Mouse (Mus musculus): Measurements from ENCODE around the gene Auts2. TPM values are rescaled to one million over a fixed set of nuclear protein-coding genes. Genes with fewer than 3 reads are reported as not detected.

Gene Auts2
- polyA plus RNA-seq, 1 experiment from 2014 or later, result 70.3 TPM

DNA sequence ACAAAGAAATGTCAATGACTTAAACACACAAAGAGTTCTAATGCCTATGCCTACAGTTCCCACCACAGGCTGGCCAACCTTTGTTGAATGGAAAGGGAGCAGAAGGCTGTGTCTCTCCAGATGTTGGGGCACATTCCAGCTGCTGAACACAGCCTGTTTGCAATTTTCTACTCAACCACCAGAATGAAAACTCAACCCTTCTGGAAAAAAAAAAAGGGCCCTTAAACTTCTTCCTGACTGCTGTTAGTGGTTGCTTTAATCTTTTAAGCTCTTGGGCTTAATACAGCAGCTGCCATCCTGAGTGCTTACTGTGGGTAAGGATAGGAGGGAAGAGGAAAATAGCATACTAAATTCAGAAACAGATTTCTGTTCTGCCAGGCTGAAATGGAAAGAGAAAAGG, 333.4 kb downstream of the Auts2 start:
- no peaks in the 10 kb centered on the region for H3K4me1 ChIP-seq (replicated peaks; ENCODE audit: control insufficient read depth, insufficient read depth, low read length)
- no peak for DNase-seq (ENCODE audit: low spot score)
- no peak overlapping the region for H3K9ac ChIP-seq (ENCODE audit: low read depth, low read length)
- H3K36me3 ChIP-seq (ENCODE audit: control insufficient read depth, insufficient read depth, low read length), result no peaks in the 10 kb centered on the region
- H3K4me3 ChIP-seq (ENCODE audit: low read depth, low read length), result no peak overlapping the region
- no peak for ATAC-seq (ENCODE audit: low FRiP score)
- H3K27me3 ChIP-seq (ENCODE audit: control insufficient read depth, insufficient read depth, low read length), result no peaks in the 10 kb centered on the region
- no peak overlapping the region for H3K27ac ChIP-seq (ENCODE audit: low read depth, low read length)
- H3K4me2 ChIP-seq (replicated peaks; ENCODE audit: low read depth, low read length), result no peak overlapping the region
- H3K9me3 ChIP-seq (ENCODE audit: control insufficient read depth, low read length), result no peaks in the 10 kb centered on the region

DNA sequence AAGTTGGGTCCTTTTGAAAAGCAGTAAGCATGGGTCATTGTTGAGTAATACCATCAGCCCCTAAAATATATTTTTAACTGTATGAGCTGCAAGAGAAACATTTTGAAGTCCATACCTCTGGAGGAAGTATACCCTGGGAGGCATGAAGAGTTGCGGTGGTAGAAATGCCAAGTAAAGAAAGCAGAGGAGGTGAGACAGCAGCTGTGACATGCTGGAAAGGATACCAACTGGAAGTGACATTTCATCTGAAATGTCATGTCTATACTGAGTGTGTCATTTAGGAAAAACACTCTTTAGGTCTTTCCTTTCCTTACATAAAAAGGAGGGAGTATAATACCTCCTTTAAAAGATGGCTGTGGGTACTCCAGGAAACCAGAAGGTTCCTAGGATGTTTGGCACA, 336.9 kb downstream of the Auts2 start:
- WGBS, result 95% methylated on average over 1 of the region's 1 CpGs
- Histone ChIP-seq H3K27me3 (ENCODE audit: control insufficient read depth, insufficient read depth, low read length) (no peaks in the 10 kb centered on the region), H3K36me3 (ENCODE audit: control insufficient read depth, insufficient read depth, low read length) (no peaks in the 10 kb centered on the region), H3K27ac (ENCODE audit: low read depth, low read length) (no peak overlapping the region), H3K9ac (ENCODE audit: low read depth, low read length) (no peak overlapping the region), H3K4me2 (replicated peaks; ENCODE audit: low read depth, low read length) (no peak overlapping the region), H3K9me3 (ENCODE audit: control insufficient read depth, low read length) (no peaks in the 10 kb centered on the region), H3K4me3 (ENCODE audit: low read depth, low read length) (no peak overlapping the region), H3K4me1 (replicated peaks; ENCODE audit: control insufficient read depth, insufficient read depth, low read length) (no peaks in the 10 kb centered on the region)
- DNase-seq (ENCODE audit: low spot score), result no peak
- no peak for ATAC-seq (ENCODE audit: low FRiP score)

DNA sequence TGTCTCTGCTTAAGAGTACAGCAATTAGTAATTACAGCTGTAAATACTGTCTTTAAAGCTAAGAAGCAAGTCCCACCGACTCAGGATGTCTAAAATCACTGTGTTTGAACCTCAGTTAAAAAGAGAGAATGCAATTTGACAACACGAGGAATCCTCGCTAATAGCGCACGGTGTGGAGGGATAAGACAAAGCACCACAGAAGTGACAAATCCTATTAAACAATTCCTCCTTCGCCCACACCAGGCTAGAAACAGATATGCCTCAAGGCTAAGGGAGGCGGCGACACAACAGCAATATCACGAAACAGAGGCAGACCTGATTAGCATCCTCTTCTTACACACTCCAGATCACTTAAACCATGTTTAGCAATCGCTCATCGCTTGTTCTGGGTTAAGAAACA, 339.3 kb downstream of the Auts2 start:
- no peaks in the 10 kb centered on the region for H3K4me1 ChIP-seq (replicated peaks; ENCODE audit: control insufficient read depth, insufficient read depth, low read length)
- no peak overlapping the region; the same call in 1 of the 2 replicates for H3K27ac ChIP-seq (ENCODE audit: low read depth, low read length)
- no peaks in the 10 kb centered on the region for H3K9me3 ChIP-seq (ENCODE audit: control insufficient read depth, low read length)
- ATAC-seq (ENCODE audit: low FRiP score) (no peak), DNase-seq (ENCODE audit: low spot score) (no peak)
- no peak overlapping the region for H3K4me3 ChIP-seq (ENCODE audit: low read depth, low read length)
- H3K4me2 ChIP-seq (replicated peaks; ENCODE audit: low read depth, low read length), result no peak overlapping the region
- WGBS, result 80% methylated on average over 11 of the region's 11 CpGs
- H3K9ac ChIP-seq (ENCODE audit: low read depth, low read length), result no peak overlapping the region
- no peaks in the 10 kb centered on the region for H3K27me3 ChIP-seq (ENCODE audit: control insufficient read depth, insufficient read depth, low read length)
- no peaks in the 10 kb centered on the region for H3K36me3 ChIP-seq (ENCODE audit: control insufficient read depth, insufficient read depth, low read length)

DNA sequence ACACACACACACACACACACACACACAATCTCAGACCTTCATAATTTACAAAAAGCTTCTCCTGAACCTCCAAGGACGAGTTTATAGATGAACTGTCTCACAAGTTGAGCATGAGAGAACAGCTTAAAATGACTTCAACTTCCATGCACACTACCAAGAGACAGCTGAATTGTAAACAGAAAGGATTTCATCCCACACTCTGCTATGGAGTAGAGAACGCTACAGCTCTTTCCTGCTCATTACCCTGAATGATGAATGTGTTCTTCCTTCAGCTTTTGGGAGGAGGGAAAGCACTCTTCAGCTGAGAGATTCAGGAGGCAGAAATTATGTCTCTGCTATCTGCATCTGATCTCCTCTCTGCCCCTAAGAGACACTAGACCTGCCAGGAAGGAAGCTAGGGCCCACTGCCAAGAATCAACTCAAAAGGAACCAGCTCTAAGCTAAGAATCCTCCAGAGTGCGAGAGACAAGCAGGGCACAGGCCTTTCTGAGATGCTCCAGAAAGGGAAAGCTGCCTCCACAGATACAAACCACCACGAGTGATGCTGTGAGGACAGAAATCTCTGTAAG, 342.0 kb downstream of the Auts2 start:
- no peak overlapping the region for H3K9ac ChIP-seq (ENCODE audit: low read depth, low read length)
- no peak overlapping the region for H3K4me3 ChIP-seq (ENCODE audit: low read depth, low read length)
- no peaks in the 10 kb centered on the region for H3K27me3 ChIP-seq (ENCODE audit: control insufficient read depth, insufficient read depth, low read length)
- no peak overlapping the region for H3K4me2 ChIP-seq (replicated peaks; ENCODE audit: low read depth, low read length)
- no peaks in the 10 kb centered on the region for H3K9me3 ChIP-seq (ENCODE audit: control insufficient read depth, low read length)
- WGBS, result 69% methylated on average over 4 of the region's 4 CpGs
- ATAC-seq (ENCODE audit: low FRiP score) (no peak), DNase-seq (ENCODE audit: low spot score) (no peak)
- H3K4me1 ChIP-seq (replicated peaks; ENCODE audit: control insufficient read depth, insufficient read depth, low read length), result no peaks in the 10 kb centered on the region
- no peak overlapping the region for H3K27ac ChIP-seq (ENCODE audit: low read depth, low read length)
- no peaks in the 10 kb centered on the region for H3K36me3 ChIP-seq (ENCODE audit: control insufficient read depth, insufficient read depth, low read length)

DNA sequence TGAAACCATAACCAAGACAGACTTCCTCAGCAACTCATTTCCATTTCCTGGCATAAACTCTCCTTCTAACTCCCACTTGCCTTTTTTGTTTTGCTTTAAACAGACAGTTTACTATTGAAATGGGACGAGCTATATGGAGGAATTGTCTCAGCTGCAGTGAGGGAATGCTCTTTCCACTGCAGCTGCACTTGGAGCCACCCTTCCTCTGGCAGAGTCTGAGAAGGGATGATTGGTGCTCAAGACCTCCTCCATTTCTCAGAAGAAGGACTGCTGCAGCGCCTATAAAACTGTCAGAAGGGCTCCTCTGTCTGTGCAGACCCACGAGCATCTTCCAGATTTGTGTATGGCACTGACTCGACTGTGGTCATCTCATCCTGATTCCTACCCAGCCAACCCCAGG, 342.5 kb downstream of the Auts2 start:
- H3K9ac ChIP-seq (ENCODE audit: low read depth, low read length), result no peak overlapping the region
- 84% methylated on average over 4 of the region's 4 CpGs for WGBS
- no peak for ATAC-seq (ENCODE audit: low FRiP score)

GRCm38 (mm10) chr5:132195048-132195533, 348.1 kb downstream of the Auts2 start:
- Histone ChIP-seq H3K4me2 (replicated peaks; ENCODE audit: low read depth, low read length) (no peak overlapping the region), H3K27ac (ENCODE audit: low read depth, low read length) (no peak overlapping the region), H3K9me3 (ENCODE audit: control insufficient read depth, low read length) (no peaks in the 10 kb centered on the region), H3K9ac (ENCODE audit: low read depth, low read length) (no peak overlapping the region), H3K36me3 (ENCODE audit: control insufficient read depth, insufficient read depth, low read length) (no peaks in the 10 kb centered on the region), H3K4me1 (replicated peaks; ENCODE audit: control insufficient read depth, insufficient read depth, low read length) (no peaks in the 10 kb centered on the region), H3K27me3 (ENCODE audit: control insufficient read depth, insufficient read depth, low read length) (no peaks in the 10 kb centered on the region), H3K4me3 (ENCODE audit: low read depth, low read length) (no peak overlapping the region)
- DNase-seq (ENCODE audit: low spot score), result no peak
- ATAC-seq (ENCODE audit: low FRiP score), result no peak
- WGBS, result 56% methylated on average over 6 of the region's 6 CpGs

More for the DNA sequence above, 342.5 kb downstream of the Auts2 start:
- Histone ChIP-seq H3K9me3 (ENCODE audit: control insufficient read depth, low read length) (no peaks in the 10 kb centered on the region), H3K36me3 (ENCODE audit: control insufficient read depth, insufficient read depth, low read length) (no peaks in the 10 kb centered on the region), H3K4me1 (replicated peaks; ENCODE audit: control insufficient read depth, insufficient read depth, low read length) (no peaks in the 10 kb centered on the region), H3K4me3 (ENCODE audit: low read depth, low read length) (no peak overlapping the region), H3K27ac (ENCODE audit: low read depth, low read length) (no peak overlapping the region), H3K27me3 (ENCODE audit: control insufficient read depth, insufficient read depth, low read length) (no peaks in the 10 kb centered on the region), H3K4me2 (replicated peaks; ENCODE audit: low read depth, low read length) (no peak overlapping the region)
- DNase-seq (ENCODE audit: low spot score), result no peak

DNA sequence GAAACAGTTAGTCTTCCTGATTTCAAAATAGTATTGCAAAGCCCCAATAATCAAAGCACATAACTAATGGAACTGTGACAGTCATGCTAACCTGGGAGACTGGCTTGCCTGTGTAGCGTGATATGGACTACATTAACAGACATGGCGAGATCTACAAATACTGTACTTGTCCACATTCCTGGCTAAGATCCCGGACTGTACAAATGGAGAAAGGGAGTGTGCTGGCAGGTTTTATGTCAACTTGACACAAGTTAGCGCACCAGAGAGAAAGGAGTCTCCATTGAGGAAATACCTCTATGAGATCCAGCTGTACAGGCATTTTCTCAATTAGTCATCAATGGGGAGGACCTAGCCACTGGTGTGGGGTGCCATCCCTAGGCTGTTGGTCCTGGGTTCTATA, 353.0 kb downstream of the Auts2 start:
- Histone ChIP-seq H3K9ac (ENCODE audit: low read depth, low read length) (no peak overlapping the region), H3K27me3 (ENCODE audit: control insufficient read depth, insufficient read depth, low read length) (no peaks in the 10 kb centered on the region), H3K4me2 (replicated peaks; ENCODE audit: low read depth, low read length) (no peak overlapping the region), H3K27ac (ENCODE audit: low read depth, low read length) (no peak overlapping the region), H3K9me3 (ENCODE audit: control insufficient read depth, low read length) (no peaks in the 10 kb centered on the region), H3K4me3 (ENCODE audit: low read depth, low read length) (no peak overlapping the region), H3K4me1 (replicated peaks; ENCODE audit: control insufficient read depth, insufficient read depth, low read length) (no peaks in the 10 kb centered on the region), H3K36me3 (ENCODE audit: control insufficient read depth, insufficient read depth, low read length) (no peaks in the 10 kb centered on the region)
- no peak for DNase-seq (ENCODE audit: low spot score)
- 91% methylated on average over 4 of the region's 4 CpGs for WGBS
- no peak for ATAC-seq (ENCODE audit: low FRiP score)

DNA sequence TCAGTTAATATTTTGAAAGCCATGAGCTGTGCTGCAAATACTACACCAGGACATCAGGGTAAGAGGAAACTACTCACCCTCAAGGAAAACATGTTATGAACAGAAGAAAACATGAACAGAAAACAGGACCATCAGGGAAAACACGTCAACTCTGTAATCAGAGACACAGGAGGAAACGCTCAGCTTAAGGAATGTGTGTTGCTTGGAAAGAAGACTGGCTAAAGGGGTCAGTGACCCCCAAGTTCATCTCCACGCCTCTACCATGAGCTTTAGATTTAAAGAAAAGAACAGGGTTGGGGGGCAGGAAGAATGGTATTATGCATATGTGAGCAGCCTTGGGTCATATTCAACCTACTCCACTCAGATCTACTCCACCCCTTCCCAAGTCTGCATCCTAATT, 356.5 kb downstream of the Auts2 start:
- Histone ChIP-seq H3K27me3 (ENCODE audit: control insufficient read depth, insufficient read depth, low read length) (no peaks in the 10 kb centered on the region), H3K4me3 (ENCODE audit: low read depth, low read length) (no peak overlapping the region), H3K4me1 (replicated peaks; ENCODE audit: control insufficient read depth, insufficient read depth, low read length) (no peaks in the 10 kb centered on the region), H3K9ac (ENCODE audit: low read depth, low read length) (no peak overlapping the region), H3K27ac (ENCODE audit: low read depth, low read length) (no peak overlapping the region), H3K4me2 (replicated peaks; ENCODE audit: low read depth, low read length) (no peak overlapping the region), H3K9me3 (ENCODE audit: control insufficient read depth, low read length) (no peaks in the 10 kb centered on the region), H3K36me3 (ENCODE audit: control insufficient read depth, insufficient read depth, low read length) (no peaks in the 10 kb centered on the region)
- DNase-seq (ENCODE audit: low spot score) (no peak), ATAC-seq (ENCODE audit: low FRiP score) (no peak)
- WGBS, result 35% methylated on average over 3 of the region's 3 CpGs

- H3K4me3 ChIP-seq (ENCODE audit: low read depth, low read length), result no peak overlapping the region
- H3K27me3 ChIP-seq (ENCODE audit: control insufficient read depth, insufficient read depth, low read length), result no peaks in the 10 kb centered on the region
- no peaks in the 10 kb centered on the region for H3K9me3 ChIP-seq (ENCODE audit: control insufficient read depth, low read length)
- no peak for ATAC-seq (ENCODE audit: low FRiP score)
- H3K4me1 ChIP-seq (replicated peaks; ENCODE audit: control insufficient read depth, insufficient read depth, low read length), result no peaks in the 10 kb centered on the region
- no peak overlapping the region for H3K4me2 ChIP-seq (replicated peaks; ENCODE audit: low read depth, low read length)
- DNase-seq (ENCODE audit: low spot score), result no peak
- H3K27ac ChIP-seq (ENCODE audit: low read depth, low read length), result no peak overlapping the region
- no peak overlapping the region for H3K9ac ChIP-seq (ENCODE audit: low read depth, low read length)
- H3K36me3 ChIP-seq (ENCODE audit: control insufficient read depth, insufficient read depth, low read length), result no peaks in the 10 kb centered on the region
- 46% methylated on average over 7 of the region's 7 CpGs for WGBS
Observed at GRCm38 (mm10) chr5:132186221-132186620, 356.9 kb downstream of the Auts2 start.

Data from hindbrain, embryonic 11.5 days (tissue).